Mouse (Mus musculus) gonadal fat pad, adult 2 months (tissue): ENCODE measurements at regions not wholly inside any gene's neighbourhood (a gene's known extent, or its start where the extent isn't known, plus 50 kb on each side); places are given as distances from the start of the nearest gene placed in this dataset.

Source experiments
- DNase-seq: peaks from one replicate; pipeline ENCODE4 v3.0.0-alpha.2; 2012; ENCODE audit warnings: low read depth

DNA sequence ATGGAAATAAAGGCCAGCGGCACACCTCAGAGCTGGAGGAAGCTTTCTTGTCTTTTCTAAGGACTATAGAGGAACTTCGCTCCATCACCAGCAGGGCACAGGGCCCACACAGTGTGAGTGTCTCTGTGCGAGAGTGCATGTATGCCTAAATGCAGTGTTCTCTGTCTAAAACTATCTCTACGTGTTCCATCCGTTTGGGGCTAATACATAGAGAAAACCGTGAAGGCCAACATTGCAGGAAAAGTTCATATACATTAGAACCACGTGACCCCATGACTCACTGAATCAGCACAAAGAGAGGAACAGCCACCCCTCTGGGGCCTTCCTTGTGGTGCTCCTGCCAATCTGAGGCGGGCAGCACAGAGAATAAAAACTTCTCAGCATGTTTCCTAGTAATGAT lies 431.4 kb upstream of the Mctp2 start:
- no peak for DNase-seq

DNA sequence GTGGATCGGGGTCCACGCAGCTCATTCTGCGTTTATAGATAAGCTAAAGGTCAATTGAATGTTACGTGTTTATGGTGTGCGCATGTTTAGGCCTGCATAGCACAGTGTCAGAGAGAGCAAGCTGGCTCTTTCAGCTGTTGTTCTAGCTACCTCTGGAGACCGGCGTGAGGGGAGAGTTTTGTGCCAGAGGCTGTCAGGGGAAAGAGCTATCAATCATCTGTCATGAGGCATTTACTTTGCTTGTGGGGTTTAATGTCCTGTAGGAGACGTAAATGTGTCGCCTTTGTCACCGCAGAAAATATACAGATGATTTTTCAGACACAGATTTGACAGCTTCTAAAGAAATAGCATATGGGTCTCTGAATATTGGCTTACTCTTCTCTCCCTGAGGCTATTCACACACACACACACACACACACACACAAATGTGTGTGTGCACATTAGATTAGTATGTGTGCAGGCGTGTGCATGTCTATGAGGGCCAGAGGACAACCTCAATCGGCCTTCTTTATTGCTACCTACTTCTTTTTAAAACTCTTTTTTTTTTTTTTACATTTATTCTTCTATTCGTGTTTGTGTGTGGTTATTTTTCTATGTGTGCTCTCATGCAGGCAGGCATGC lies 432.0 kb upstream of the Mctp2 start:
- DNase-seq = no peak

DNA sequence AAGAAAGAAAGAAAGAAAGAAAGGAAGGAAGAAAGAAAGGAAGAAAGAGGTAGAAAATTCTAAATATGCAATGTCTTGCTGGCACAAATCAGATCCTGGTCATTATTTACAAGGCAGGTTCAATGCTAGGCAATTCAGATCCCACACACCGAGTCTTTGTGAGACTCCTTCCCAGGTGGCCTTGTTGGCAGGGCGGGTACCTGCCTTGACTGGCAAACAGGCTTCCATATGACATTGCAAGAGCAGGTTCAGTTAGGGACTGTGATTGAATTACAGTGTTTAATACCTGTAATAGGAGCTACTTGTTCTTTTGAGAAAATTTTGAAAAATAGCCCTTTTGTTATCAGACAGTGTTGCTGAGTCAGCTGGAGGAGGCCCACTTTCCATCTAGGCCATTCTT lies 436.0 kb upstream of the Mctp2 start:
- DNase-seq = no peak

DNA sequence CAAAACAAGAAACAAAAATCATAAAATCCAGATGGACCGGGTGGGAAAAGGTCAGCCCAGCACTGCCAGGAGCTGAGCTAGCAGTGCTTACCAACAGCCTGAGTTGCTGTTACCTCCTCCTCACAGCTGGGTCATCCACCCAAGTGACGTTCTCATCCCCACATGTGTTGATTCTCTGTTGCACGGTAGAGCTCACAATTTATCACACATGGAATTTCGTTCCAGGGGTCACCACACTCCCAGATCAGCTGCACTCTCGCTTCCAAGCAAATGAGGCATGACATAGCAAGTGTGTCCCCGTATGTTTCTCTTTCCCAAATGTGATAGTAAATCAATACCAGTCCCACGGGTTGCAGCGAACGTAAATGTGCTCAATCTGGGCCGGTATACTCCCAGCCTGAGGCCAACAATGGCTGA lies 445.1 kb upstream of the Mctp2 start:
- no peak for DNase-seq

DNA sequence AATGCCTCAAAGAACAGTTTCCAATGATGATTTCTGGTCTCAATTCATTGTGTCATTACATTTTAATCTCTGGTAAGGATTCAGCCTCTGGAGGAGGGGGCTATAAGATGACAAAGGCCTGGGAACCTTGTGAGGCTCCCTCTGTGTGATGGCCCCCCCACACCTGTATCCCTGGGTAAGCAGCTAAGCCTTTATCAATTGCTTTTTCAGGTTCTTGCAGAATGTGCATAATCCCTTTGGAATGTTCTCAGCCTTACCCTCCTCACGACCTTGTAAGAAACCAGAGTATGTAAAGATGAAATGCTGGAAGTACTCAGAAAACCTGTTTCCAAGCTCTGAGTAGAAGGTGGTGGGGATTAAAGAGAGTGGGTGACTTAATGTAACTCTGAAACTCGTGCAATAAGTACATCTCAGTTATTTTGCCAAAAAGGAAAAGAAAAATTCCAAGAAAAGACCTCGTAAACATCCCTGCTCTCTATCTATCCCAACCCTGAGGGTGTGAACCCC lies 446.7 kb upstream of the Mctp2 start:
- no peak for DNase-seq

DNA sequence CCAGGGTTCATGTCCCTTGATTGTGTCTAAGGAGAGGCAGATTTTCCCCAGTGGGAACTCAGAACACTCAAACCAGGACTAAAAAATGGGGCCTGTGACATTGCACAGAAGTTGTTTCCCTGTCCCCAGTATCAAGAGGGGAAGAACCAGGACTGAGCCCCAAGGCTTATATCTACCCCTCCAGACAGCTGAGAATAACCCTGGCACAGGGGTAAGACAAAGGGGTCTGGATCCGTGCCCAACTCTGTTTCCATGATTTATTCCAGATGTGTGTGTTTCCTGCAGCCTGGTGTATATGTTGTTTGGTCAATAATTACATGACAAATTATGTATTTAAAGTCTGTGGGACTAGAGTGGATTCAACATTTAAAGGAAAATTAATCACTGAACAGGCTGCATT lies 456.3 kb upstream of the Mctp2 start:
- no peak for DNase-seq

DNA sequence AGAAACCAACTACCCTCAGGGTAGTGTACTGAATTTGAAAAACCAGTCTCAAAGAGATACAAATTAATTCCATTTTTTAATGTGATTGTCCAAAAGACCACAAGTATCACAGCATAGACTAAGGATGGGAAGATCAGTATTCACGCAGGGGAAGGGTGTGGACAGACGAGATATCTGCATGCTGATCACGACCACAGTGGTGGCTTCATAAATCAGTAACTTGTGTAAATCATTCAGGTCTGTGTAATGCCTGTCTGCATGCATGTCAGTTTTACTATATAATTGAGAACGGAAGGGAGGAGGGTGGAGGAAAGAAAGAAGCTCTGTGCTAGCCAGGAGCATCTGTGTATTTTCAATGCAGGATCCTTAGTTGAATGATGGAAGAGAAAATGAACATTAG lies 462.3 kb upstream of the Mctp2 start:
- DNase-seq = no peak

DNA sequence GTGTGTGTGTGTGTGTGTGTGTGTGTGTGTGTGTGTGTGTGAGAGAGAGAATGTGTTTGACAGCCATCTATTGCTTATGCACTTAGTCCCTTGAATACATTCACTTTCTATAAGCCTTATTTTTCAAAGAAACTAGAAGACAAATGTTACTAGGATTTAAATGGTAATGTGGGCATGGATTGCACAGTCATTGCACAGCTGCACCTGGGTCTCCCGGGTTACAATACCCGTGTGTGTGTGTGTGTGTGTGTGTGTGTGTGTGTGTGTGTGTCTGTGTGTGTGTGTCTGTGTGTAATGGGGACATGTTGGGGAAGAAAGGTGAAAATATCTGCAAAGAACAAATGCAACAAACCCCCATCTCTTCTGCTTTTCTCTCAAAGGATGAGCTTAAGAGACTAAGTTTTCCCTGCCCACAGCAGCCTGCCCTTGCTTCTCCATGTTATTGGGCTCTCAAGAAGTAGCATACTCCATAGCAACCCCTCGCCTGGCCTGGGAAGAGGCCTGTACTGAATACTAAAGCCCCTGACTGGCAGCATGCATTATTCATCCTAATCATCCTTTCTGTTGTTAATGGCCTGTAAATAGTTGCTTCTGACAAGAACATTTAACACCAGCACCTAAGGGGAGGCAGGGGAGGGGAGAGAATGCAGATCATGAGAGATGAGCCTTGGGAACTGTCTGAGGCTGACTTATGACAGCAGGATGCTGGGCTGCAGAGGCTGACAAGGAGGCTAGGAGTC lies 467.8 kb upstream of the Mctp2 start:
- DNase-seq = no peak

DNA sequence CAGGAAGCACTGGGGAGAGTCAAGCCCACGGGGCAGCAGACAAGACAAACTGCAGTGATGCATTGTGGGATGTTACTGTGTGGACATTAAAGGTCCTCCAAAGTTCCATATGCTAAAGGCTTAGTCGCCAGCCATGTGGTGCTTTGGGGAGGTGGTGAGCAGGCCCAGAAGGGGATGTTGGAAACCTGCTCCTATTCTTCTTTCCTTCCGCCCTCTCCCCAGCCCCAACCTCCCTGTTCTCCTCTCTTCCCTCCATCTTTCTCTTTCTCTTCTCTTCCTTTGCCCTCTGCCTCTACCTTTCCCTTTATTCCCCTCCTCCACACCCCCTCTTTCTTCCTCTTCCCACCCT lies 468.3 kb upstream of the Mctp2 start:
- no peak for DNase-seq

DNA sequence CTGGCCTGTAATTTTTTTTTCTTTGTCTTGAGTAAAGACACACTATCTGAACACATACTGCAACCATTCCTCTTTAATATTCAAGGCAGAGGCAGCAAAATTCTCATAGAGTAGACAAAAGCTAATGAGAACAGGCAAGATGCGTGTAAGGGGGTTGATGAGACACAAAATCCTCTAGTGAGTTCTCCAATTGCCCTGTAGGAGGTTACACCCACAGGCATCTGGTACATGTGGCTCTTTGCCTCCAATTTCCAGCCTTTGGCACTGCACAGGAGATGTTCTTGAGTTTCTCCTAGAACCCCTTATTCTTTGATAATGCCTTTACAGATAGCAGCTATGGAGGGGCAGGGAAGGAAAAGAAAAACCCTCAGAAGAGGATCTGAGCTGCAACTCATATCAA lies 480.9 kb upstream of the Mctp2 start:
- no peak for DNase-seq

DNA sequence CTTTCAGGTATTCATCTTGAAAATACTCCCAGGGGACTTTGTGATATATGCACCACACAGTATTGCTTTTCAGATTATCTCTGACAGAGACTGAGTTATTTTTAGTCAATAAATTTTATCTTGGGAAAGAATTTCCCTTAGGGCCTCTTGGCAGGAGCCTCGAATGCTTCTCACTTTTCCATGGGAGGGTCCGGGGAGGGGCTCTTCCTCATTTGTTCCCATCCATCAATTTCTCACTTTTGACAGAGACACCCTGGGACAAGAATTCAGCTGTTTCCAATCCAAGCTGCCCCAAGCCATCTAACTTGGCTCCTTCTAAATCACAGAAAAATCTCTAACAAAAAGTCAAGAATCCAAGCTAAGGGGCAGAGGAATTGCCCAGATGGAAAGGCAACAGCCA lies 481.9 kb upstream of the Mctp2 start:
- DNase-seq = no peak

DNA sequence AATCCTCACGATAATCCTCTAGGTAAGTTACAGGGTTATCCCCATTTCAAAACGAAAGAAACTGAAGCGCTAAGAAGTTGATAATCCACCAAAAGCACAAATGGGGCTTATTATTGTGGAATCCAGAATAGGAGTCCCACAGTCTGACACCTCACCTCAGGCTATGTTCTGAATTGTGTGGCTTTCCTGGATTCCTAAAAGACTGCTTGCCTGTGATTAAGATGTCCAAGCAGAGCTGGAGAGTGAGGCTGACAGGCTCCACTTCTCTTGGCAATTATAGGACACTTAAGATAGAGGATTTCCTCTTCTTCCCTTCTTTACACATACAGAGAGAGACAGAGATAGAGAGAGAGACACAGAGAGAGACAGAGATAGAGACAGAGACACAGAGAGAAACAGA lies 515.7 kb upstream of the Mctp2 start:
- DNase-seq = no peak

DNA sequence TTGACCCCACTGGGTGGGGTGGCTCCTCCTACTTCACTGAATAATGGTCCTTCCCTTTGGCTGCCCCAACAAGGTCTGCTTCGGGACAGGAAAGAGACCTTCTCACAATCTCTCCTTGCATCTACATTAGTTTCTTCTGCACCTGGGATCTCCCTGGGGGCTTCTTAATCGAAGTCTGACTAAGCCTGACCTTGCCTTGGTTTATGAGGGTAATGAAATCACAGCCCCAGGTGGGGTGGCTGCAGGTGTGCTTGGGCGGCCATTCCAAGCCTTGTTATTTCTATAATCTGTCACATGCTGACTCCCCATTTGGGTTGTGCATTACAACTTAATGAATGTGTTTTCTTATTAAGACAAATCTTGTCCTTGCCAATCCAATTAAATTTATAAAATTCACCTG lies 520.2 kb upstream of the Mctp2 start:
- no peak for DNase-seq

DNA sequence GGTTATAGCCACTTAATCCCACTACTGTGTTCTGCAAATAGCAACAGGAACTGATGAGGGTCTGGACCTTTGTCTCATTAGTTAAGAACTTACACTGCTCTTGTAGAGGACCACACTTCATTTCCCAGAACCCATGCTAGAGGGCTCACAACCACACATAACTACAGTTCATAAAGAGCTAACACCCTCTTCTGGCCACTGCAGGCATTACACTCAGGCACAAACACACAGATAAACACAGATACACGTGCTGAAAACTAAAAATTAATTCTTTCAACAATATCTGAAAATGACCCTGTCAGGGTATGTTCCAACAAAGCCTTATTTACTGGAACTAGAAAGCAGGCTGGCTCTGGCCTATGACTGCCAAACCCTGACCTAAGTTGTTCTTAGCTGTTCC lies 529.0 kb upstream of the Mctp2 start:
- DNase-seq = no peak

DNA sequence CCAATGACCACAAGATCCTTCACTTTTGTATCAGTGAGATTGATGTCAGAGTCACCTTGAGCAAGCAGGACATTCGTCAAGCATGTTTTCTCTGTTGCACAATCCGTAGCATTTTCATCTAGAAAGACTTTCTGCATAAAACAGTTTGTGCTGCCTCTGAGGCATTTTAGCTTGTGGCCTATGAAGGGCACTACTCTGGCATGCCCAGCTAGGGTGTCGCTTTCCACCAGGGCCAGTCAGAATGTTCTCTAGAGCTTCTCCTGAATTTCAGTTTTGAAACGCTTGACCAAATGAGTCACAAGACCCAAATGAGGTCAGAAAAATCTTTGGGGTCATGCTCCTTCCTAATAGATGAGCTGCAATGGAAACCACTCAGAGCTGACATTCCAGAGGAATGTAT lies 529.6 kb upstream of the Mctp2 start:
- no peak for DNase-seq

DNA sequence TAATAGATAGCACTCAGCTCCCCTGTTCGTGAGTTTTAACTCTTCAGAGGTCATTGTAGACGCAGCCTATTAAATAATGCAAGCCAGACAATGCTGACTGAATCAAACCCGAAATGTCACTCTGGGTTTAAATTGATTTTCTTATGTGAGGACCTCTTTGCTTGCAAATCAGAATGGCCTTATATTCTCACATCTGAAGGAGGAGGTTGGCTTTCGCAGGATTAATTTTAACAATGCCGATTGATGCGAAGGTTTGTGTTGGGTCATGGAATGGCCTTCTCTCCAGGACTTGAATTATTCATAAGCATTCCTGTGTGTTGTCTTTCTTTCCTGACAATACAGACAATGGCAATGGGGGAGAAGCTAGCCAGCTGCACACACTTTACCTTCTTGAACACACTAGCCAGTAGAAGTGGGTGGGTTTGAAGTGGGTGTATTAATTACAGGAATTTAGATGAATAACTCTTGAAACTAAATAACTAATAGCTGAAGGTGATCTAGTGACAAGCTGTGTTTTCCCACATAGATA lies 530.1 kb upstream of the Mctp2 start:
- DNase-seq = no peak

DNA sequence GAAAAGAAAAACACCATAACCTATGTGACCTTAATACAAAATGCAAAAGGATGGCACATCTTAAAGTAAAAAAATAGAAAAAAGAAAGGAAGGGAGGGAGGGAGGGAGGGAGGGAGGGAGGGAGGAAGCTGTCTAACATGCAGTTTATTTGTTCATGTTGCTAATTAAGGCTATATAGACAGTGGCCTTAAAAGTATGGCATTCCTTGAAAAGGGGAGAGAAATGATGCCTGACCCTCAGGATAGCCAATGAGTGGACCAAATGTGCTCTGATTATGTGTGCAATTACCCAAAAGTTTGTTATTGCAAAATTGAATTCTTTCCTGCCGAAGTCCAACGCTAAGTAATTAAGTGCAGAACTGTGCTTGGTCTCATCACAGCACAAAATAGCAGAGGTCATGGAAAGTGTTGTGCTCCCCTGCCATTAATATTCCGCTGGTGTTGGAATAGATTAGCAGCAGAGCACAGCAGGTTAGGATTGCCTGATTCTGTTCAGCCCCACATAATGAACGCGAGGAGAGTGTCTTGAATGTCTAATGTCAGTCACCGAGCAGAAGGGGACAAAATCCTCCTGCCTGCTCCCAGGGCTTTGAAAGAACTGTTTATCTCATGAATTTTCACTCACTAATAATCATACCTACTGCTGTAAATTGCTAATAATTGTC lies 531.7 kb upstream of the Mctp2 start:
- DNase-seq = no peak

DNA sequence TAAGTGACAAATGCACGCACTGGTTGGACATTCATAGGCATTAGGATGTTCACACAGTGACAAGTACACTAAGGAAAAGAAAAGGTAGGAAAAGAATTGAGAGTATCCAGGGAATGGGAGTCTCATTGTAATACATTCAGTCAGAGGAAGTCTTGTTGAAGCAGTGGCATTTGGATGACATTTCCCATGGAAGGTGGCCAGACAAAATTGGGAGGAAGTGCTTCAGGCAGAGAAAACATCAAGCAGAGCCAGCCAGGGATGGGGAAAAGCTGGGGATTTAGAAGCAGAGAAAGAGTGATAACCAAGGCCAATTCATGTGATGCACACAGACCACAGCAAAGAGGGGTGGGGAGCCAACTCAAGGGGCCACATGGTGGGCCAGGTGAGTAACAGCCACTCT lies 524.0 kb upstream of the Rgma start:
- no peak for DNase-seq

DNA sequence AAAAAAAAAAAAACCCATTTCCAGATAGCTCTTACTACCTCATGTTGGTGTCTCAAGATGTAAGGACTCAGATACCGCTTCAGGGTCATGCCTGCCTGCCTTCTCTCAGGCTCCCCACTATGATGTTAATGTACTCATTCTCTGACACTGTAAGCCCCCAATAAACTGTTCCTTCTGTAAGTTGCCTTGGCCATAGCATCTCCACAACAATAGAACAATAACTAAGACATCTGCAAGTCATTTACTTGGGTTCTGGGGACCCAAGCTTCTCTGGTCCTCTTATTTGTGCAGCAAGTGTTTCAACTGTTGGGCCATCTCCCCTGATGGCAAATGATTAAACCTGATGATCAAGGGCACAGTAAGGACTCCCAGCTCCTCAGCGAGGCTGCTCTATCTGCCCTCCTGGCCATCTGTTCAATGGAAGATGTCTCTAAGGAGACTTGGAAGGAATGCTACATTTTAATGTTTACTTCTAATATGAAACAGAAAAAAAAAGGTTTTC lies 520.8 kb upstream of the Rgma start:
- DNase-seq = no peak

DNA sequence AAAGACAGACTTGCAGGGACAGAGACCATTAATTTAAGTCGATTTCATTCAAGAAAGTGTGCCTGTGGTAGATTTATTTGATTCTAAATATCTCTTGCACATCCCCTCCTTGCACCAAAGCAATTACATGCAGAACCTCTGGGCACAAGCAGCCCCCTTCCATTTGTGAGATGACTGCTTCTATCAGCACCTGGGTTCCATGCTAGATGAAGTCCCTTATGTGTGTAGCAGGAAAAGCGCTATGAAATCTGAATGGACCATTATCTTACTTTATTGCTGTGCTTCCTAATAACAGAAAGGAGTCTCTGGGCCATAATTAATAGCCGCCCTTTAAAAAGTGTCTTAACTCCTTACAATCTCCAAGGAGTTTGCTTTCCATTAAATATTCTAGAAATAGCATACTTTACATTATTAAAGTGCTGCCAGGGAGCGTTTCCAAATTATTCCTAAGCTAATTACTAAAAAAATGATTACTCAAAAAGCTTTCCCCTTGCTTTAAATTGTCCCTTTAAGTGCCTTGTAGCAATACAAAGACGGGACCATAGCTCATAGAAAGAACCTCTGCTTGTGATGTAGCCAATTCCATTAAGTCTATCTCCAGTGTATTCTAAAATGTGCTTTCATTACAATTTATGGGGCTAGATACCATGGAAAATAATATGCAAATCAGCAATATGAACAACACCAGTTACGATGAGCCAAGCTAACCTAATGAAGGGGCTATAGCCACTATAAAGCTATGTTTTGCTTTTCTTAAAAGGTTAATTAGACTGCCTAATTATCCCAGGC lies 508.1 kb upstream of the Rgma start:
- no peak for DNase-seq

DNA sequence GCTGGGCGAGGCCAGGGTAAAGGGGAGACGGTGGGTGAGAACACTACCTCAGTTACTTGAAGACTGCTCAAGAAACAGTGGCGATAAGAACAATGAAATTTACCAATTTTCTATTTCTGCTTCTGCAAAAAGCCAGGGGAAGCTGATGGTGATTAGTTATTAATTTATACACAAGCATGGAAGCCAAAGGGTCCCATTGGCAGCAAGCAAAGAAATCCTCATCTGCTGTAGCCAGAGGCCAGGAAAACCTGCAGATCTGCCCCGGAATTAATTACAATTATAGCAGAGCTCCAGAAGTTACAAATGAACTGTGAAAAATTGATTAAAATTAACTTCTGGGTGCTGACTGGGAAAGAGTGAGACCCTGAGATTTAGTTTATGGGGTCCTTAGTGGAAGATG lies 506.2 kb upstream of the Rgma start:
- no peak for DNase-seq

DNA sequence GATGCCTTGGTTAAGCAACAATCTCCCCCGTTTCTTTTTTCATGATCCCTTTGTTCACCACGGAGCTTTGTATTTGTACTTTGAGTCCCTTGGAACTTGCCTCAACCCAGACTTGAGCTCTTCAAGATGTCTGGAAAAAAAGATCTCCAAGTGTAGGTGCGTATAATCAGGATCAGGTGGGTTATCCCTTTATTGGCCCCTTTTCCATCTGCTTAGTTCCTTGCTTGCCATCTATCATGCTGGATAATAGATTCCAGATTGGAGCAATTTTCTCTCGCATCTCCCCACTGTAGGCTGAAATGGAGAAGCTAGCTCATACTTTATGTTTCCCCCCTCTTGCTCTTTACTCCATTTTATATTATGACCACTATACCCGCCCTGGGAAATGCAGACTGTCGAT lies 474.5 kb upstream of the Rgma start:
- DNase-seq = no peak
